Mouse (Mus musculus) right cerebral cortex, postnatal 25 days (tissue): ENCODE results near the gene Slc25a44.
"Not testable (repeated sequence)": the region's sequence is repeated elsewhere in the genome, so short reads cannot be mapped to it uniquely, and the experiment has no call there.

Experiments
- DNase-seq: peaks from one replicate; pipeline ENCODE4 v3.0.0; 2022

Gene Slc25a44

GRCm38 (mm10) chr3:88449395-88450023 is 24.6 kb upstream of the Slc25a44 start:
- DNase-seq = no peak

- DNase-seq = no peak
Observed at GRCm38 (mm10) chr3:88448443-88448842, 23.5 kb upstream of the Slc25a44 start.

GRCm38 (mm10) chr3:88447676-88448183 is 22.8 kb upstream of the Slc25a44 start:
- DNase-seq = no peak

- no peak for DNase-seq
Observed at GRCm38 (mm10) chr3:88446471-88447123, 21.7 kb upstream of the Slc25a44 start.

GRCm38 (mm10) chr3:88442888-88443287 is 17.9 kb upstream of the Slc25a44 start:
- DNase-seq = no peak

- DNase-seq = no peak
Observed at GRCm38 (mm10) chr3:88442488-88442887, 17.5 kb upstream of the Slc25a44 start.

- DNase-seq = no peak
Observed at GRCm38 (mm10) chr3:88440500-88441381, 15.8 kb upstream of the Slc25a44 start.

- no peak for DNase-seq
Observed at GRCm38 (mm10) chr3:88439582-88439981, 14.6 kb upstream of the Slc25a44 start.

GRCm38 (mm10) chr3:88437454-88437853 is 12.5 kb upstream of the Slc25a44 start:
- DNase-seq = no peak

- peak; percentile 58 for DNase-seq
Observed at GRCm38 (mm10) chr3:88436395-88437201, 11.7 kb upstream of the Slc25a44 start.

GRCm38 (mm10) chr3:88435515-88435914 is 10.6 kb upstream of the Slc25a44 start:
- peak; percentile 84 for DNase-seq

GRCm38 (mm10) chr3:88428639-88429038 is 3.7 kb upstream of the Slc25a44 start:
- DNase-seq = not testable (repeated sequence)

- no peak for DNase-seq
Observed at GRCm38 (mm10) chr3:88427342-88427905, 2.5 kb upstream of the Slc25a44 start.

- no peak for DNase-seq
Observed at GRCm38 (mm10) chr3:88425708-88426420, 925 bp upstream of the Slc25a44 start.

GRCm38 (mm10) chr3:88425330-88425689 is 371 bp upstream of the Slc25a44 start:
- no peak for DNase-seq

GRCm38 (mm10) chr3:88422020-88422720 is 2.8 kb downstream of the Slc25a44 start:
- peak; percentile 29 for DNase-seq

- no peak for DNase-seq
Observed at GRCm38 (mm10) chr3:88420771-88421170, 4.2 kb downstream of the Slc25a44 start.

GRCm38 (mm10) chr3:88418016-88418415 is 6.9 kb downstream of the Slc25a44 start:
- DNase-seq = no peak

- no peak for DNase-seq
Observed at GRCm38 (mm10) chr3:88415668-88416067, 9.3 kb downstream of the Slc25a44 start.

- no peak for DNase-seq
Observed at GRCm38 (mm10) chr3:88412636-88413035, 12.3 kb downstream of the Slc25a44 start.

GRCm38 (mm10) chr3:88411681-88412080 is 13.3 kb downstream of the Slc25a44 start:
- DNase-seq = no peak
